Mouse (Mus musculus): ENCODE measurements around the gene Col6a6. TPM values are rescaled to one million over a fixed set of nuclear protein-coding genes. Genes with fewer than 3 reads are reported as not detected.

The Col6a6 gene
- polyA plus RNA-seq, 1 experiment from 2014 or later = 1.2 TPM

GRCm38 (mm10) chr9:105838396-105839146 lies 10.6 kb upstream of the Col6a6 start:
- no peak overlapping the region for H3K4me2 ChIP-seq
- no peak overlapping the region for H3K27ac ChIP-seq
- no peaks in the 10 kb centered on the region for H3K36me3 ChIP-seq
- ATAC-seq (ENCODE audit: borderline replicate concordance, extremely low read depth, low FRiP score, low TSS enrichment) = no peak
- H3K4me1 ChIP-seq = 0 out of 2 replicates have a peak, but pooled peaks cover 4% of the 10 kb centered on the region
- no peaks in the 10 kb centered on the region for H3K27me3 ChIP-seq
- no peak overlapping the region for H3K4me3 ChIP-seq
- no peak overlapping the region for H3K9ac ChIP-seq
- no peaks in the 10 kb centered on the region for H3K9me3 ChIP-seq
- 77% methylated on average over 4 of the region's 4 CpGs for WGBS

DNA sequence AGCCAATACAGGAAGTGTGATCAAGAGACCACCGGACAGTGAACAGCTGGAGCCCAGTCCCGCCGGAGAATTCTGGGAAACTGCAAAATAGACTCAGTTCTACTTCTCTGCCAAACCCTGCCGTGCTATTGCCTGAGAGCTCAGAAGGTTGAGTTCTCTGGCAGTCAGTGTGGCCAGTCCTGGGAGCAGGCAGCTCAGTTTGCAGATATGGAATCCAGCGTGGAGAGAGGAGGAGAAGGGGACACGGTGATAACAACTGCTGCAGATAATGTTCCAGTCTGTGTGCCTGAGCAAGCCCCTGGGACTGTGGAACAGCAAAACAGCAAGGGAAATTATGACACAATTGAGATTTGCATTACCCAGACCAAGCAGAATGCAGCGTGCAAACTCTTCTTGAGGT lies 7.6 kb upstream of the Col6a6 start:
- Histone ChIP-seq H3K27me3 (no peaks in the 10 kb centered on the region), H3K9me3 (no peaks in the 10 kb centered on the region), H3K4me2 (no peak overlapping the region), H3K36me3 (no peaks in the 10 kb centered on the region), H3K9ac (no peak overlapping the region), H3K4me1 (0 out of 2 replicates have a peak, but pooled peaks cover 4% of the 10 kb centered on the region), H3K4me3 (no peak overlapping the region), H3K27ac (no peak overlapping the region)
- 58% methylated on average over 7 of the region's 7 CpGs for WGBS
- no peak for ATAC-seq (ENCODE audit: borderline replicate concordance, extremely low read depth, low FRiP score, low TSS enrichment)

GRCm38 (mm10) chr9:105834799-105835198 lies 6.8 kb upstream of the Col6a6 start:
- 49% methylated on average over 4 of the region's 4 CpGs for WGBS
- Histone ChIP-seq H3K4me2 (no peak overlapping the region), H3K4me1 (0 out of 2 replicates have a peak, but pooled peaks cover 4% of the 10 kb centered on the region), H3K36me3 (no peaks in the 10 kb centered on the region), H3K4me3 (no peak overlapping the region), H3K9ac (no peak overlapping the region), H3K9me3 (no peaks in the 10 kb centered on the region), H3K27me3 (no peaks in the 10 kb centered on the region), H3K27ac (no peak overlapping the region)
- ATAC-seq (ENCODE audit: borderline replicate concordance, extremely low read depth, low FRiP score, low TSS enrichment) = no peak

GRCm38 (mm10) chr9:105831291-105831690 lies 3.3 kb upstream of the Col6a6 start:
- ATAC-seq (ENCODE audit: borderline replicate concordance, extremely low read depth, low FRiP score, low TSS enrichment) = no peak
- H3K36me3 ChIP-seq = no peaks in the 10 kb centered on the region
- H3K4me2 ChIP-seq = no peak overlapping the region
- no peak overlapping the region for H3K9ac ChIP-seq
- no peaks in the 10 kb centered on the region for H3K9me3 ChIP-seq
- no peak overlapping the region for H3K27ac ChIP-seq
- H3K4me1 ChIP-seq = 0 out of 2 replicates have a peak, but pooled peaks cover 4% of the 10 kb centered on the region
- H3K27me3 ChIP-seq = peaks cover 14% of the 10 kb centered on the region
- no peak overlapping the region for H3K4me3 ChIP-seq
- WGBS = 77% methylated on average over 9 of the region's 9 CpGs

DNA sequence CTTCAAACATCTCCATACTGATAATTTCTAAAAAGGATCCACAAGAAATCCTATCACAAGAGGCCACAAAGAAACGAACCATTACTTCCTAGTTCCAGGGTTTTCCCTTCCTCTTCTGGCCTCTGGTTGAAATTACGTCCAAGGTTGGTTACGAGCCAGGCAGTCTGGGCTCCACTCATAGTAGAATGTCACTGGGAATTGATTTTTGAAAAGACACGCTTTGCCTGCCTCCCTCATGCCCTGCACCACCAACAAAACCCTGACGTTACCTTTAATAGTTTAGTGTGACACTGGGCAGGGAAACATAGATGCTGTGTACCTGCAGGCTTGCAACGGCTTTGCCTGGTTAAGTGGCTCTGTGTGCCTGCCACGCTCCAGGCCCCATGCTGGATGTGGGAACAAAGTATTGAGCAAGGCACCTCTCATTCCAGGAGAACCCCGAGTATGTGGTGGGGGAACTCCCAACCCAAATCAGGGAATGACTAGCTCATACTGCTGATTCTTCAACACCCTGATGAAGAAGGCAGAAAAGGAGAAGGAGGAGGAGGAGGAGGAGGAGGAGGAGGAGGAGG lies 798 bp downstream of the Col6a6 start:
- ATAC-seq (ENCODE audit: borderline replicate concordance, extremely low read depth, low FRiP score, low TSS enrichment) = no peak
- H3K4me1 ChIP-seq = no peaks in the 10 kb centered on the region
- peaks cover 16% of the 10 kb centered on the region for H3K27me3 ChIP-seq
- H3K4me2 ChIP-seq = no peak overlapping the region
- no peak overlapping the region for H3K9ac ChIP-seq
- no peaks in the 10 kb centered on the region for H3K9me3 ChIP-seq
- no peaks in the 10 kb centered on the region for H3K36me3 ChIP-seq
- WGBS = 52% methylated on average over 8 of the region's 8 CpGs
- no peak overlapping the region for H3K4me3 ChIP-seq
- no peak overlapping the region for H3K27ac ChIP-seq

GRCm38 (mm10) chr9:105820711-105821110 lies 7.2 kb downstream of the Col6a6 start:
- no peak overlapping the region for H3K4me3 ChIP-seq
- H3K36me3 ChIP-seq = no peaks in the 10 kb centered on the region
- no peaks in the 10 kb centered on the region for H3K9me3 ChIP-seq
- WGBS = 67% methylated on average over 6 of the region's 6 CpGs
- no peak for ATAC-seq (ENCODE audit: borderline replicate concordance, extremely low read depth, low FRiP score, low TSS enrichment)
- no peak overlapping the region for H3K4me2 ChIP-seq
- H3K27me3 ChIP-seq = no peaks in the 10 kb centered on the region
- H3K4me1 ChIP-seq = no peaks in the 10 kb centered on the region
- no peak overlapping the region for H3K27ac ChIP-seq
- no peak overlapping the region for H3K9ac ChIP-seq

- no peak for ATAC-seq (ENCODE audit: borderline replicate concordance, extremely low read depth, low FRiP score, low TSS enrichment)
- Histone ChIP-seq H3K36me3 (no peaks in the 10 kb centered on the region), H3K4me2 (no peak overlapping the region), H3K4me3 (no peak overlapping the region), H3K9me3 (no peaks in the 10 kb centered on the region), H3K27me3 (no peaks in the 10 kb centered on the region), H3K27ac (no peak overlapping the region), H3K9ac (no peak overlapping the region), H3K4me1 (no peaks in the 10 kb centered on the region)
- WGBS = 59% methylated on average over 29 of the region's 29 CpGs
Measured at GRCm38 (mm10) chr9:105819155-105819709, 8.7 kb downstream of the Col6a6 start.

- Histone ChIP-seq H3K36me3 (no peaks in the 10 kb centered on the region), H3K4me3 (no peak overlapping the region), H3K9me3 (no peaks in the 10 kb centered on the region), H3K9ac (no peak overlapping the region), H3K27me3 (no peaks in the 10 kb centered on the region), H3K27ac (no peak overlapping the region), H3K4me2 (no peak overlapping the region), H3K4me1 (no peaks in the 10 kb centered on the region)
- WGBS = 86% methylated on average over 5 of the region's 5 CpGs
- no peak for ATAC-seq (ENCODE audit: borderline replicate concordance, extremely low read depth, low FRiP score, low TSS enrichment)
Measured at GRCm38 (mm10) chr9:105814436-105814835, 13.5 kb downstream of the Col6a6 start.

- 67% methylated on average over 7 of the region's 7 CpGs for WGBS
- ATAC-seq (ENCODE audit: borderline replicate concordance, extremely low read depth, low FRiP score, low TSS enrichment) = no peak
Measured at GRCm38 (mm10) chr9:105811458-105811857, 16.5 kb downstream of the Col6a6 start.

DNA sequence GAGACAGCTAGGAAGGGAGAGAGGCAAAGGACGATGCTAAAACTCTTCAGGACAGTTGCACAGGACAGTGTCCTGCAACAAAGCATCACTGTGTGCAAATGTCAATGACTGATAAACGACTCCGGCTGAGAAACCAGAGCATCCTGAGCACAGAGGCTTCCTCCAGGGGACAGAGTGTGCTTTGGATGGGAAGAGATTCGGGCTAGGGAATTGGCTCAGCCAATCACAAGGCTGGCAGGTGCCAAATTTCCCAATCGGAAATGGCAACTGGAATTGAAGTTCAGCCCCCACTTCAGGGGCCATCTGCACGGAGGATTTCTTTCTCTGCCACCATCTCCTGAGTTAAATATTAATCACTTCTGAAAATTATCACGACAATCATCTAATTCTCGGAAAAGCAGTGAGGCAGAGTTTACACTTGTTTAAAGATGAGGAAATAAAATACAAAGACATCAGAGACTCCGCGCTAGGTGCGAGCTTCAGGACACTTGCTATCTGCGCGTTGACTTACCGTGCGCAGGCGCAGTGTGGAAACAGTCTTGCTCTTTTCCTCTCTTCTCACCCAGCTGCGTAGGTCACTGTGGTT lies 18.9 kb downstream of the Col6a6 start:
- ATAC-seq (ENCODE audit: borderline replicate concordance, extremely low read depth, low FRiP score, low TSS enrichment) = no peak
- H3K4me1 ChIP-seq = no peaks in the 10 kb centered on the region
- H3K4me2 ChIP-seq = no peak overlapping the region
- H3K27me3 ChIP-seq = no peaks in the 10 kb centered on the region
- no peaks in the 10 kb centered on the region for H3K36me3 ChIP-seq
- H3K4me3 ChIP-seq = no peak overlapping the region
- WGBS = 68% methylated on average over 17 of the region's 17 CpGs
- H3K9me3 ChIP-seq = no peaks in the 10 kb centered on the region
- H3K27ac ChIP-seq = no peak overlapping the region
- no peak overlapping the region for H3K9ac ChIP-seq

More at GRCm38 (mm10) chr9:105811458-105811857, 16.5 kb downstream of the Col6a6 start:
- no peaks in the 10 kb centered on the region for H3K27me3 ChIP-seq
- H3K27ac ChIP-seq = no peak overlapping the region
- no peaks in the 10 kb centered on the region for H3K36me3 ChIP-seq
- no peaks in the 10 kb centered on the region for H3K9me3 ChIP-seq
- H3K4me1 ChIP-seq = no peaks in the 10 kb centered on the region
- no peak overlapping the region for H3K9ac ChIP-seq
- H3K4me3 ChIP-seq = no peak overlapping the region
- no peak overlapping the region for H3K4me2 ChIP-seq

DNA sequence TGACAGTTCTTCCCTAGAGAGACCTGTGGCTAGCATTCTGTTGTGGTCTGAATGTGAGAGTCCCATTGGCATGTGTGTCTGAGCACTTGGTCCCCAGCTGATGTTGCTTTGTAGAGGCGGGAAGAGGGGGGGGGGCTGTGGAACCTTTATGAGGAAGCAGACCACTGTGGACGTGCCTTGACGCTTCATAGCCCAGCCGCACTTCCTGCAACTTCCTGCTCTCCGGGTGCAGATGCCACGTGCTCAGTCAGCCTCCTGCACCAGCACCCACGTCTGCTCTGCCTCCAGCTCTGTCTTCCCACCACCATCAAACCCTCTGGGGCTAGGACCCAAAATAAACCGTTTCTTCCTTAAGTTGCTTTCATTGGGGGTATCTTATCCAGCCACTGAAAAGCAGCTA lies 24.5 kb downstream of the Col6a6 start:
- Histone ChIP-seq H3K36me3 (no peaks in the 10 kb centered on the region), H3K4me2 (no peak overlapping the region), H3K4me1 (peaks cover 5% of the 10 kb centered on the region; the same call in 1 of the 2 replicates), H3K27me3 (no peaks in the 10 kb centered on the region), H3K27ac (no peak overlapping the region), H3K9ac (no peak overlapping the region), H3K4me3 (no peak overlapping the region), H3K9me3 (no peaks in the 10 kb centered on the region)
- no peak for ATAC-seq (ENCODE audit: borderline replicate concordance, extremely low read depth, low FRiP score, low TSS enrichment)
- 72% methylated on average over 8 of the region's 8 CpGs for WGBS

GRCm38 (mm10) chr9:105801463-105801862 lies 26.5 kb downstream of the Col6a6 start:
- no peaks in the 10 kb centered on the region for H3K27me3 ChIP-seq
- H3K27ac ChIP-seq = no peak overlapping the region
- H3K4me3 ChIP-seq = no peak overlapping the region
- no peak overlapping the region for H3K9ac ChIP-seq
- H3K4me1 ChIP-seq = peaks cover 8% of the 10 kb centered on the region; the same call in 1 of the 2 replicates
- ATAC-seq (ENCODE audit: borderline replicate concordance, extremely low read depth, low FRiP score, low TSS enrichment) = no peak
- no peaks in the 10 kb centered on the region for H3K36me3 ChIP-seq
- 83% methylated on average over 5 of the region's 5 CpGs for WGBS
- no peaks in the 10 kb centered on the region for H3K9me3 ChIP-seq
- no peak overlapping the region for H3K4me2 ChIP-seq

All from lung, embryonic 15.5 days (tissue).